Mouse (Mus musculus): ENCODE data around the gene Sos2.
"Not testable (repeated sequence)": the region's sequence is repeated elsewhere in the genome, so short reads cannot be mapped to it uniquely, and the experiment has no call there.

The Sos2 gene

GRCm38 (mm10) chr12:69561006-69561405 is 120.6 kb downstream of the Sos2 start:
- not testable (repeated sequence) for H3K36me3 ChIP-seq (ENCODE audit: control insufficient read depth, insufficient read depth, low read length, poor library complexity, severe bottlenecking); H3K27me3 ChIP-seq (ENCODE audit: control insufficient read depth, insufficient read depth, low read length, poor library complexity, severe bottlenecking); DNase-seq (ENCODE audit: low read depth, low spot score)

DNA sequence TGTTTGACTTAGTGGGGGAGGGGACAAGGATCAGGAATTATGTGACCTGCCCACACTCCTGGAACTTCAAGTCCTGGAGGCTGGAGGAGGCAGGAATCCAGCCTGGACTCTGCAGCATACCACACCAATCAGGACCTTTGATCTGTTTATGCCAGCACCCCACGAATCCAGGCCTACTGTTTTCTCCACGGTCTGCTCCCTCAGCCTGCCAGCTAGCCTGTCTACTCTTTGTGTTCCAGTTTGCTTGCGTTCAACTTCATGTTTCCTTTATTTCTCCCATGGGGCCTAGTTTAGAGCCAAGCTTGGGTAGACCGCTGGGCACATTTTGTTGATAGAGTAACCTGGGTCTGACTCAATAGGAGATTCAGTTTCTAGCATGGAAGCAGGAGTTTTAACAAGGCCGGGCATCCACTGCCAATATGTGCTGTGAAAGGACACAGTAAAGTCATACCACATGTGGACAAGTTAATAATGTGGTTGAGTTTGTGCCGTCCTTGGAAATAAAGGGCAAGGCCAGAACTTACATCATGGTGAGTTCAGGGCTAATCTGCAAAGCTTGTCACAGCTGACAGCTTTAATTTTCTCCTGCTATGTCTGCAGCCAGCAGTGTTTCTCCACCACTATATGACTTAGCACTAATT is 125.3 kb downstream of the Sos2 start:
- Histone ChIP-seq H3K36me3 (ENCODE audit: control insufficient read depth, insufficient read depth, low read length, poor library complexity, severe bottlenecking) (no peaks in the 10 kb centered on the region), H3K27me3 (ENCODE audit: control insufficient read depth, insufficient read depth, low read length, poor library complexity, severe bottlenecking) (no peaks in the 10 kb centered on the region)
- DNase-seq (ENCODE audit: low read depth, low spot score) = peak; percentile 28

DNA sequence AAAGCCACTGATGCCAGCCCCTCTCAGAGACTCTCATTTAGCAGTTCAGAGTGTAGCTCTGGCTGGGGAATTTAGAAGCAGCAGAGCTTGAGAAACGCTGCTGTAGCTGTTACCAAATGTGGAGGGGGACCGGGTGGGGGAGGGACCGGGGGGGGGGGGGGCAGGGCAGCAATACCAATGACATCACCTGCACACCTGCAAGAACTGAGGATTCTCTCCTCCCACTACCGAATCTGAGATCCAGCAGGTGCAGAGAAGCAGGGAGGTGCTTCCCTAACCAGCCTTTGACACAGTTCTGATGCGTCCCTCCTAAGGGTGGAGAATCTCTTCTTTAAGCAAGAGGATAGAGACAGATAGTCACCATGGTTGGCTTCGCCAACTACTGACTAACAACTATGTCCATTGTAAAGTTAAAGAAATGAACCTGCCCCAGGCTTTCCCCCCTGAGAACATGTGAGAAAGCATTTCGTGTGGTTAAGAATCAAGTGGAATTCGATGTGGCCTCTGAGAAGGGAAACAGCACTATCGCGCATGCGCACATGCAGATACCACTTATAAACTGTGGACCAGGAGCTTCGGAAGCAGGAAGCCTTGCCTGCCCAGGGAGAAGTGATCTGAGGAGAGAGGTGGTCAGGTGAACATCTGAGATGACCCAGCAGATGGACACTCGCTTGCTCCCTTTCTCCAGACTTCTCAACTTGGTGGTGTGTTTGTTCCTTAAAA is 136.0 kb downstream of the Sos2 start:
- DNase-seq (ENCODE audit: low read depth, low spot score) = peak; percentile 50
- H3K27me3 ChIP-seq (ENCODE audit: control insufficient read depth, insufficient read depth, low read length, poor library complexity, severe bottlenecking) = no peaks in the 10 kb centered on the region
- H3K36me3 ChIP-seq (ENCODE audit: control insufficient read depth, insufficient read depth, low read length, poor library complexity, severe bottlenecking) = no peaks in the 10 kb centered on the region

GRCm38 (mm10) chr12:69544994-69545393 is 136.7 kb downstream of the Sos2 start:
- no peak for DNase-seq (ENCODE audit: low read depth, low spot score)
- no peaks in the 10 kb centered on the region for H3K27me3 ChIP-seq (ENCODE audit: control insufficient read depth, insufficient read depth, low read length, poor library complexity, severe bottlenecking)
- H3K36me3 ChIP-seq (ENCODE audit: control insufficient read depth, insufficient read depth, low read length, poor library complexity, severe bottlenecking) = no peaks in the 10 kb centered on the region

- DNase-seq (ENCODE audit: low read depth, low spot score) = no peak
- Histone ChIP-seq H3K36me3 (ENCODE audit: control insufficient read depth, insufficient read depth, low read length, poor library complexity, severe bottlenecking) (no peaks in the 10 kb centered on the region), H3K27me3 (ENCODE audit: control insufficient read depth, insufficient read depth, low read length, poor library complexity, severe bottlenecking) (no peaks in the 10 kb centered on the region)
Observed at GRCm38 (mm10) chr12:69544562-69544961, 137.1 kb downstream of the Sos2 start.

GRCm38 (mm10) chr12:69542376-69542775 is 139.3 kb downstream of the Sos2 start:
- H3K36me3 ChIP-seq (ENCODE audit: control insufficient read depth, insufficient read depth, low read length, poor library complexity, severe bottlenecking) = no peaks in the 10 kb centered on the region
- no peaks in the 10 kb centered on the region for H3K27me3 ChIP-seq (ENCODE audit: control insufficient read depth, insufficient read depth, low read length, poor library complexity, severe bottlenecking)
- no peak for DNase-seq (ENCODE audit: low read depth, low spot score)

GRCm38 (mm10) chr12:69541663-69542062 is 140.0 kb downstream of the Sos2 start:
- Histone ChIP-seq H3K27me3 (ENCODE audit: control insufficient read depth, insufficient read depth, low read length, poor library complexity, severe bottlenecking) (no peaks in the 10 kb centered on the region), H3K36me3 (ENCODE audit: control insufficient read depth, insufficient read depth, low read length, poor library complexity, severe bottlenecking) (no peaks in the 10 kb centered on the region)
- peak; percentile 55 for DNase-seq (ENCODE audit: low read depth, low spot score)

- peak; percentile 40 for DNase-seq (ENCODE audit: low read depth, low spot score)
- Histone ChIP-seq H3K36me3 (ENCODE audit: control insufficient read depth, insufficient read depth, low read length, poor library complexity, severe bottlenecking) (no peaks in the 10 kb centered on the region), H3K27me3 (ENCODE audit: control insufficient read depth, insufficient read depth, low read length, poor library complexity, severe bottlenecking) (no peaks in the 10 kb centered on the region)
Observed at GRCm38 (mm10) chr12:69539353-69539752, 142.3 kb downstream of the Sos2 start.

DNA sequence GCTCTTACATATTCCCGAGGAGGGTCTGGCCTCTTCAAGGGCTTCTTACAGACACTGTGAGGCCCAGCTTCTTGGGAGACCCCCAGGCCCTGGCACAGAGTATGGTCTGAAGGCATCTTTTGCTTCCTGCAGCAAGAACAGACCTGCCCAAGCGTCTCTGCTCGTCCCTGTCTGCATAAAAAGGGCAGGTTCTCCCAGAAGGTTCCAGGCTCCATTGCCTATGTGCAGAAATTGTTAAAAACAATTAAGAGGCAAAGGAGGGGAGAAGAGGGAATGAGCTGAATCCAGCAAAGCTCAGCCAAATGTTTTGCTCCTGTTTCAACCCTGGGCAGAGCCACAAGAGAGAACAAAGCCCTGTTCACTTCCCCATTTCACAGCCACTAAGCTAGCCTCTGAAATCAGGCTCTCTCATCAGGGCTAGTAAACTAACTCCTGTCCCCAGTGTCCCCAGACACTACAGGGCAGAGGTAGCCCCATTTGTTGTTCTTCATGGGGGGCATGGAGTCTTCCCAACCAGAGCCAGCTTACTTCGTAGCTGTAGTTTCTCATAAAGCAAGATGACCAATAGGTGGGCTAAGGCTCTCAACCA is 143.2 kb downstream of the Sos2 start:
- DNase-seq (ENCODE audit: low read depth, low spot score) = peak; percentile 67
- no peaks in the 10 kb centered on the region for H3K36me3 ChIP-seq (ENCODE audit: control insufficient read depth, insufficient read depth, low read length, poor library complexity, severe bottlenecking)
- no peaks in the 10 kb centered on the region for H3K27me3 ChIP-seq (ENCODE audit: control insufficient read depth, insufficient read depth, low read length, poor library complexity, severe bottlenecking)

DNA sequence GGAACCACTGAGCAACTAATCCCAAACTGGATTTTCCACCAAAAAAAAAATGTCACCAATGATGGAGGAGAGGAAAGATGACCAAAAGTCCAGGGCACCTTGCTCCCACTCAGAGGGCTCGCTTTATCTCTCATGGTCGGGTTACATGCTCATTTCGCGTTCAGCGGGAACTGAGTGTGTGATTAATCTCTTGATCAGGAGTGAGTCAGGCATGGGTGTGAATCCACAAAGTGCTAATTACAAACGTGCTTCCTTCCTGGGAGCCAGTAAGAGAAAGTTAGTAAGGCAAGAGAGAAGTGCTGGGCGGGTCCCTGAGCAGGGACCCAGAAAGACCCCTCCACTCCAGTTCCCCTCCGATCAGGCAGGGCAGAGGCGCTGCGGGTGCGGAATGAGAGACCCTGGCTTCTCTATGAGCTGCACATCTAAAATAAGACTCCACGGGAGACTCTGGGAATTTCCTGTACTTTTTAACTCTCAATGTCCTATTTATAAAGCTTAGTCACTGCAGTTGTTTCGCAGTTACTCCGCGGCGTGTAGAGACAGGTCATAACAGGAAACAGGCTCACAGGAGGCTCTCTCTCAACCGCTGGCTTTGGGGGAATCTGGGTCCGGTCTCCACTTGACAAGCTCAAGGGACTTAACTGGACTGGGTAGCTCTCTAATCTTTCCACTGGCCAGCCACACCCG is 143.8 kb downstream of the Sos2 start:
- H3K36me3 ChIP-seq (ENCODE audit: control insufficient read depth, insufficient read depth, low read length, poor library complexity, severe bottlenecking) = no peaks in the 10 kb centered on the region
- H3K27me3 ChIP-seq (ENCODE audit: control insufficient read depth, insufficient read depth, low read length, poor library complexity, severe bottlenecking) = no peaks in the 10 kb centered on the region
- DNase-seq (ENCODE audit: low read depth, low spot score) = peak; percentile 45

- no peak for DNase-seq (ENCODE audit: low read depth, low spot score)
- Histone ChIP-seq H3K36me3 (ENCODE audit: control insufficient read depth, insufficient read depth, low read length, poor library complexity, severe bottlenecking) (no peaks in the 10 kb centered on the region), H3K27me3 (ENCODE audit: control insufficient read depth, insufficient read depth, low read length, poor library complexity, severe bottlenecking) (no peaks in the 10 kb centered on the region)
Observed at GRCm38 (mm10) chr12:69537243-69537674, 144.4 kb downstream of the Sos2 start.

DNA sequence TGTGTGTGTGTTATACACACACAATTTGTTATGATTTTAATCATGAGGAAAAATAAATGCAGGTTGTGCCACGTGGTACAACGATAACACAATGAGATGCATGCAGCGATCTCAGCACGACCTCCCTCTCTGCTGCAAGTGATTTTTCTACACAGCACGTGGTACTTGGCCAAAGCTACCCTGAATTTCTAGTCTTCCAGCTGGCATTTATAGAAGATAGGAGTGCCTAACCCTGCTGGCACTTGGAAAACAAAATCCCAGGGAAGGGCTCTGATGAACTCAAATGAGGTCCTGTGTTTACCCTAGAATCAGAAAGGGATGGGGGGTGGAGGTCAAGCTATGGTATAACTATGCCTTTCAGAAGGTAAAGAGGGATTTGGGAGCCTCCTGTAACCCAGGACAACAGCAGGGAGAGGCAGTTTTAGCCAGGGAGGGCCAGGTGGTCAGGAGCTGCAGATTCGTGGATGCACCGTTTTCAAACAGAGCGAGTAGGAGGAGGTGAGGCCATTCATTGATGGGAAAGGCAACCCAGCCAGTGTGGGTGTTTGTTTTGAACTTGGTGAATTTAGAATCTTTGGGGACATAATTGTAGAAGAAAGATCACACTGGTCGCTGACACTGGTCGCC is 144.9 kb downstream of the Sos2 start:
- Histone ChIP-seq H3K27me3 (ENCODE audit: control insufficient read depth, insufficient read depth, low read length, poor library complexity, severe bottlenecking) (no peaks in the 10 kb centered on the region), H3K36me3 (ENCODE audit: control insufficient read depth, insufficient read depth, low read length, poor library complexity, severe bottlenecking) (no peaks in the 10 kb centered on the region)
- DNase-seq (ENCODE audit: low read depth, low spot score) = no peak
